Mouse (Mus musculus): ENCODE data around the gene Kat8. TPM values are rescaled to one million over a fixed set of nuclear protein-coding genes. Genes with fewer than 3 reads are reported as not detected.
"Not testable (repeated sequence)": the region's sequence is repeated elsewhere in the genome, so short reads cannot be mapped to it uniquely, and the experiment has no call there.

Kat8 gene
- polyA plus RNA-seq, 1 experiment from 2014 or later: 22.1 TPM

DNA sequence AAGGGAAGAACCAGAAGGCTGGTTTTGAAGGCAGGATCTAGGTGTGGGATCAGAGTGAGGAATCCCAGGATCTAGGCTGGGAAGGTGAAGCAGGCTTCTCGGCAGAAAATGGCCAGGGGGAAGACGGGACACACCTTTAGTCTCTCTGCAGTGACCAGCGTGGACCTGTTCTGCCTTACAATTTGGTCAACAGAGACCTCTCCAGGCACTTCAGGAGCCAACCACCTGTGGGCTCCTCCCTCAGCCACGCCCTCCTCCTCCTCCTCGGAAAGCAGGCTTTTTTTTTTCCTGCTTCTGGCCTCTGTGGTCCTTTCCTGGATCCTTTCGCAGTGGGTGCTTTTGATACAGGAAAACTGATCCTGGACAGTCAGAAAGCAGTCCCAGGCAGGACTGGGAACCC, 17.6 kb downstream of the Kat8 start, which contains the start of gene Prss8:
Gene Prss8, minus strand, starts transcription at position 182 of the 400 bp plus-strand sequence.
- ATAC-seq (no peak), DNase-seq (ENCODE audit: low read depth, low spot score) (no peak)
- no peak for TF ChIP-seq CTCF (IDR thresholded peaks at IDR 0.05)
- H3K27me3 ChIP-seq: no peaks in the 10 kb centered on the region
- in situ Hi-C loops (cut with MboI; ENCODE audit: low pct_unique_long_range_greater_than_20kb): no loop called here
- POLR2A ChIA-PET: no interaction called here
- CTCF ChIA-PET: interaction anchor here (1.8 to 8.7 kb wide), 2 partner anchors 8 to 11 kb away, joined by 6 to 123 read pairs; no protein-coding TSS in a partner anchor

DNA sequence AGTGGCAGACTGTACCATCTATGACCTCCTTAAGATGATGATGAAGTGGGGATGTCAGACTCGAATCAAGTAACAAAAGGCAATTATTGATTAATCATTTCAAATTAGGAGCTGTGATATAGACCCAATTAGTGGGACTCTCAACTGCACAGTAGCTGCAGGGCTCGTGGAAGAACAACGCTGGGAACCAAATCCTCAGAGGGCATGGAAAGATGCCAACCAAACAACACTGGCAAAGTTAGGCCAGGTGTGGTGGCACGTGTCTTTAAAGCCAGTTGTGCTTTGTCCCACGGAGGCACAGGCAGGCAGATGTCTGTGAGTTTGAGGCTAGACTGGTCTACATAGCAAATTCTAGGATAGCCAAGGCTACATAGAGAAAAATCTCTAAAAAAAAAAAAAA, 18.3 kb downstream of the Kat8 start:
- DNase-seq (ENCODE audit: low read depth, low spot score): no peak
- POLR2A ChIA-PET: interaction anchor here (0.7 to 2.3 kb wide), 3 partner anchors 8 to 23 kb away, joined by 4 to 5 read pairs (median 5); no protein-coding TSS in a partner anchor
- H3K27me3 ChIP-seq: no peaks in the 10 kb centered on the region
- ATAC-seq: no peak
- no peak for TF ChIP-seq CTCF (IDR thresholded peaks at IDR 0.05)
- in situ Hi-C loops (cut with MboI; ENCODE audit: low pct_unique_long_range_greater_than_20kb): no loop called here
- CTCF ChIA-PET: interaction anchor here (8.7 kb wide), 1 partner anchor 9 kb away, joined by 123 read pairs; no protein-coding TSS in a partner anchor

DNA sequence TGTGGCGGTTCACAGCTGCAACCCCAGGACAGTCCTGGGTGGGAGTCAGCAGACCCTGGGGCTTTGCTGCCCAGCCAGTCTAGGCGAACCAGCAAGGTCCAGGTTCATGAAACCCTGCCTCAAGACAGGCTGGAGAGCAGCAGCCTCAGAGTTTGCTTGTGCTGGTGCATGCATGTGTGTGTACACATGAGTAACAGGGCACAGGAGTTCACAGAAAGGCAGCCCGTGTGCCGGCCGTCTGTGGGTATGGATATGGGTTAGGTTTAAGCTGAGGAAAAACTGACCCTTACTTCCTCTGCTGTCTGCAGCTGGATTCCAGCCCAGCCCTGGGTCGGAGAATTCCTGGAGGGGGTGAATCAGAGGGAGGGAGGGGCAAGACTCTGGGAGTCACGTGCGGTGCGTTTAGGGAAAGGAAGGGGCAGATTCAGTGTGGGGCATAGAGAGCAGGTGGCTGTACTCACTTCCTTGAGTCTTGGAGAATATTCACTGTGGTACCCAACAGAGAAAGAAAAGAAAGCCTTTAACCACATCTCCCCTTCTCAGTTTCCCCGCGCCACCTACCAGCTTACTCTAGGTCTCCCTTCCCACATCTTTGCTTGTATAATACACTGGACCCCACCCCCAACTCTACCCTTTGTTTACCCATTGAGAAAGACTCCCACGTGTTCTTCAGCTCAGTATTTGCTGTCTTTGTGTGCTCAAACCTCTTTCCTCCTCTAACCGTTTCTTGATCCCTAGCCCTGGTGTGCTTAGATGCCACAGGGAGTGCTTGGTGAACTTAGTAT, 19.2 kb downstream of the Kat8 start:
- ATAC-seq (no peak), DNase-seq (ENCODE audit: low read depth, low spot score) (no peak)
- POLR2A ChIA-PET: interaction anchor here (2.3 to 6.3 kb wide), 2 partner anchors 9 to 20 kb away, joined by 5 to 21 read pairs; partner anchors contain the start of gene Kat8

DNA sequence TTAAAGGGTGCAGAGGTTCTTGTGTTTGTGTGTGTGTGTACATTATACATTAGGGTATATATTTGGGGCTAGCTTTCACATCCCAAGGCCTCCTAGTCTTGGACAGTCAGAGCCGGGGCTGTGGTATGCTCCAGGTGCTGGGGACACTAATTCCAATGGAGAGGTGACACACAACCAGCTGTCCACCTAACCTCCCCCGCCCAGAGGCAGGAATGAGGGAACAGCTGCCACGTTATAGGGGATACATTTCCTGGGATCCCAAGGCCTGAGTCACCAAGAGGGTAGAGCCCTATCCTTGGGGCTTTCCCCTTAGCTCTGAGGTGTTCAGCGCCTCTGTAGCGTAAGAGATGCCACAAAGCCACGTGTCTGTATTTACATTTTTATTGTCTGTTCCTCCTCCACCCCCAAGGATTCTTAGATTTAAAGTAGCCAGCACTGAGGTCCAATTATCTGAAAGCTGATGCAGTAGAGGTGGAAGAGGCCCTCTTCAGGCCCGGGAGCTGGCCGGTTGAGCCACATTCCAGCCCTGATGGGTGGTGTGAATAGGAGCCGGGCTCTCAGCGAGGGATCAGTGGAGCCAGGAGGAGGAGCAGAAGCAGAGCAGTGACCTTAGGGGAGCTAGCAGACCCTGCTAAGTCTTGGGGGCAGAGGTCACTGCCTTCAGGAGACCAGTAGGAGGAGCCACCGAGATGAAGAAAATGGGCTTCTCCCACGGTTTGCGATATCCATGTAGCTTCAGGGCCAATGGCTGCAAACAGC, 20.1 kb downstream of the Kat8 start:
- ATAC-seq (peak; percentile 28), DNase-seq (ENCODE audit: low read depth, low spot score) (no peak)
- no peak for TF ChIP-seq CTCF (IDR thresholded peaks at IDR 0.05)
- no peaks in the 10 kb centered on the region for H3K27me3 ChIP-seq
- POLR2A ChIA-PET: interaction anchor here (0.6 to 6.3 kb wide), 4 partner anchors 10 to 91 kb away, joined by 3 to 21 read pairs (median 4); partner anchors contain the start of gene Kat8
- CTCF ChIA-PET: interaction anchor here (1.7 to 8.7 kb wide), 2 partner anchors 10 to 11 kb away, joined by 4 to 123 read pairs; no protein-coding TSS in a partner anchor
- in situ Hi-C loops (cut with MboI; ENCODE audit: low pct_unique_long_range_greater_than_20kb): no loop called here

More for the DNA sequence above, 19.2 kb downstream of the Kat8 start:
- in situ Hi-C loops (cut with MboI; ENCODE audit: low pct_unique_long_range_greater_than_20kb): no loop called here
- H3K27me3 ChIP-seq: no peaks in the 10 kb centered on the region
- no peak for TF ChIP-seq CTCF (IDR thresholded peaks at IDR 0.05)
- CTCF ChIA-PET: interaction anchor here (1.7 to 8.7 kb wide), 2 partner anchors 10 kb away, joined by 4 to 123 read pairs; no protein-coding TSS in a partner anchor

DNA sequence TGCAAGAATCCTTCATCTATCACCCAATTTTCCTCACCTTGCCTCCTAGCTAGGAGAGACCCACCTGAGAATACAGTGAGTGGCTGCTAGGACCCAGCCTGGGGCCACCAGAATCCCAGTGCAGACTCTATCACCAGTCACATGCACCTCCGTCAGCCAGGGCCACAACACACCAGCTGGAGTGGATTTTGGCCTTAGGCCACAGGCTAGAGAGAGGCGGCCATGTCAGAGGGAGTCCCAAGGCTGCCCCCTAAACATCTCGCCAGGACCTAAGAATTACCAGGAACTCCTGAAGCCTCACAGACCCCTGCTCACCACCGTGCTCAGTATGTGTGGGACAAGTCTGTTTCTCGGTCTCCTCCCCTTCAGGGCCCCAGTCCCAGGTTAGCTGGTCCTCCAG, 21.8 kb downstream of the Kat8 start:
- no peak for TF ChIP-seq CTCF (IDR thresholded peaks at IDR 0.05)
- in situ Hi-C loops (cut with MboI; ENCODE audit: low pct_unique_long_range_greater_than_20kb): no loop called here
- DNase-seq (ENCODE audit: low read depth, low spot score) (no peak), ATAC-seq (no peak)
- POLR2A ChIA-PET: interaction anchor here (6.3 kb wide), 1 partner anchor 22 kb away, joined by 21 read pairs; the partner anchor contains the start of gene Kat8
- CTCF ChIA-PET: interaction anchor here (0.7 to 8.7 kb wide), 3 partner anchors 13 to 161 kb away, joined by 3 to 123 read pairs (median 3); partner anchors contain the start of genes Gm21974 and Vkorc1
- no peaks in the 10 kb centered on the region for H3K27me3 ChIP-seq

DNA sequence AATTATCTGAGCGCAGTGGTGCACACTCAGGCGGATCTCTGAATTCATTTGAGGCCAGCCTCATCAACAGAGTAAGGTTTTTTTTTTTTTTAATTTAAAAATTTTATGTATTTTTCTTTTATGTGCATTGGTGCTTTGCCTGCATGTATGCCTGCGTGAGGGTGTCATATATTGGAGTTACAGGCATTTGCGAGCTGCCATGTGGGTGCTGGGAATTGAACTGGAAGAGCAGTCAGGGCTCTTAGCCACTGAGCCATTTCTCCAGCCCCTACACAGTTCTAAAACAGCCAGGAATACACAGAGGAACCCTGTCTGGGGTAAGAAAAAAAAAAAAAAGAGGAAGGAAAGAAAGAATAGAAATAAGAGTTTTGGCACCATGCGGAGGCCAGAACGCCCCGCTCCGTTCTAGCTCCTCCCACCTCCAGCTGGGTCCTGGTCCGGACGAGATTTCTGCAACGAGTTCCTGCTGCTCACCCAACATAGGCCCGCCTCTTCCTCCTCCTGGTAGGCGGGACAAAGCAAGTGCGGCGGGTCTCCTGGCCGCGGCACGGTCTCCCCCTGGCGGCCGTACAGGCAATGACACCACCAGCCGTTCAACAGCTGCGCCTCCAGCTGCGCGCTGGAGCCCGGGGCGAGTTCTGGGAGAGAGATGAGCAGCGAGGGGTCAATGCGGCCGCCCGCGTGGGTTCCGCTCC, 22.9 kb downstream of the Kat8 start:
- no peaks in the 10 kb centered on the region for H3K27me3 ChIP-seq
- POLR2A ChIA-PET: interaction anchor here (0.7 to 6.3 kb wide), 3 partner anchors 11 to 24 kb away, joined by 3 to 21 read pairs (median 3); partner anchors contain the start of gene Kat8
- no peak for TF ChIP-seq CTCF (IDR thresholded peaks at IDR 0.05)
- in situ Hi-C loops (cut with MboI; ENCODE audit: low pct_unique_long_range_greater_than_20kb): loop anchor here (5.0 kb wide), 1 partner anchor 158 kb away; the partner anchor contains the start of gene Setd1a
- CTCF ChIA-PET: interaction anchor here (0.6 to 8.7 kb wide), 14 partner anchors 8 to 164 kb away, joined by 3 to 123 read pairs (median 3); partner anchors contain the start of genes Gm21974, Kat8 and Vkorc1
- ATAC-seq (peak; percentile 76), DNase-seq (ENCODE audit: low read depth, low spot score) (no peak)

DNA sequence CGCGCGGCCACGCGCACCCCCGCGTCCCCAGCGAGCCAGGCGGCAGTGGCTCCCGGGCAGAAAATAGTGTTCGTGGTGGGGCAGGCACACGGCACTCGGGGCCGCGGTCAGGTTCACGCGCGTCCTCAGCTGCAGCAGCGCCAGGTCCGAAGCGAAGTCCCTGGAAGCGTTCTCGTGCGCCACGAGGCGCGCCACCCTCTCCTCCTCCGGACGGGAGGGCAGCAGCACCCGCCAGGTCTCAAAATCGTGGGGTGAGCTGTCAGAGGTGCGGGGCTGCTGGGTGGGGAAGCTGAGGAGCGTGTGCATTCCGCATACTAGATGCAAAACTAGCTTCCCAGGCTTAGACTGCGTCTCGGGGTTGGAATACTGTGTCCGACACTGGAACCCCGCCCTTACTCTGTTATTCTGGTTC, 23.4 kb downstream of the Kat8 start:
- ATAC-seq (no peak), DNase-seq (ENCODE audit: low read depth, low spot score) (no peak)
- no peak for TF ChIP-seq CTCF (IDR thresholded peaks at IDR 0.05)
- POLR2A ChIA-PET: interaction anchor here (0.8 to 6.3 kb wide), 3 partner anchors 18 to 31 kb away, joined by 3 to 21 read pairs (median 4); partner anchors contain the start of gene Kat8
- in situ Hi-C loops (cut with MboI; ENCODE audit: low pct_unique_long_range_greater_than_20kb): loop anchor here (5.0 kb wide), 1 partner anchor 158 kb away; the partner anchor contains the start of gene Setd1a
- H3K27me3 ChIP-seq: no peaks in the 10 kb centered on the region
- CTCF ChIA-PET: interaction anchor here (0.9 to 8.7 kb wide), 11 partner anchors 8 to 165 kb away, joined by 3 to 123 read pairs (median 3); partner anchors contain the start of gene Kat8

DNA sequence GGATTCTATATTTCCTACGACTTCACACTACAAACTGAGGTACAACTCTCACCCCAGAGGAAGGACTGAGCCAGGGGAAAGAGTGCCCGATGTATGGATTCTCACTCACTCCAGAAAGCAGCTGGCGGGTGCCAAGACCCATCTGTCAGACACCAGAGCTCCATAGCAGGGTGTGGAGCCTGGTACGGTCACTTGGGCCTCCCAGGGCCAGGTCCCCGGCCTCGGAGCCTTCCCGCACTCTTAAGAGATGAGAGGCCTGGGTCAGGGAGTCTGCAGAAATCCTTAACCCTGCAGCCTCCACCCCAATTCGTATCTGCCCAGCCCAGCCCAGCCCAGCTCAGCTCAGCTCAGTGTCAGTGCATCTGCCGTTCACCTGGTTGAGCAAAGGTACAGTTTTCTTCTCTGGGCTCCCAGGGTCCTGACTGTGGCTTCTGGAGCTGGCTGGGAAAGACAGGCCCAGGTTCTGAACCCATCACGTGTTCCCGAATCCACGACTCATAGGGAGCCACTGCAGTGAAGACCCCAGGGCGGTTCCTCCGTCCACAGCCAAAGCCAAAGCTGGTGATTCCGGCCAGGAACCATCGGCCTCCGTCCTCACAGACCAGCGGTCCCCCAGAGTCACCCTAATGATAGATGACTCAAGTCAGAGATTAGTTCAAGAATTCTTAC, 24.0 kb downstream of the Kat8 start:
- no peak for TF ChIP-seq CTCF (IDR thresholded peaks at IDR 0.05)
- in situ Hi-C loops (cut with MboI; ENCODE audit: low pct_unique_long_range_greater_than_20kb): loop anchor here (5.0 kb wide), 1 partner anchor 159 kb away; the partner anchor contains the start of gene Setd1a
- no peaks in the 10 kb centered on the region for H3K27me3 ChIP-seq
- no peak for DNase-seq (ENCODE audit: low read depth, low spot score)
- CTCF ChIA-PET: interaction anchor here (0.9 to 8.7 kb wide), 8 partner anchors 9 to 166 kb away, joined by 3 to 123 read pairs (median 3); partner anchors contain the start of gene Kat8
- POLR2A ChIA-PET: interaction anchor here (0.6 to 6.3 kb wide), 4 partner anchors 19 to 128 kb away, joined by 3 to 21 read pairs (median 4); partner anchors contain the start of gene Kat8
- ATAC-seq: no peak

DNA sequence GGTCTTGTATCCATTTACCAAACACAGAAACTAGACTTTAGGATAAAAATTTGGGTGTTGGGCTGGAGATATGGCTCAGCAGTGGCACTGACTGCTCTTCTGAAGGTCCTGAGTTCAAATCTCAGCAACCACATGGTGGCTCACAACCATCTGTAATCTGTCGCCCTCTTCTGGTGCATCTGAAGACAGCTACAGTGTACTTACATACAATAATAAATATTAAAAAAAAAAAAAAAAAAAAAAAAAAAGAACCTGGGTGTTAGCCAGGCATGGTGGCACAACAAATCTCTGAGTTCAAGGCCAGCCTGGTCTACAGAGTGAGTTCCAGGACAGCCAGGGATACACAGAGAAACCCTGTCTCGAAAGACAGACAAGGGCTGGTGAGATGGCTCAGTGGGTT, 29.8 kb downstream of the Kat8 start:
- H3K27me3 ChIP-seq; in situ Hi-C loops (cut with MboI; ENCODE audit: low pct_unique_long_range_greater_than_20kb); DNase-seq (ENCODE audit: low read depth, low spot score); ATAC-seq: not testable (repeated sequence)
- CTCF ChIA-PET: interaction anchor here (1.2 kb wide), 1 partner anchor 9 kb away, joined by 4 read pairs; no protein-coding TSS in a partner anchor
- POLR2A ChIA-PET: interaction anchor here (0.6 kb wide), 1 partner anchor 126 kb away, joined by 3 read pairs; no protein-coding TSS in a partner anchor
